32 mouse cellular contexts compared by ENCODE assay signal in the genomic region with DNA sequence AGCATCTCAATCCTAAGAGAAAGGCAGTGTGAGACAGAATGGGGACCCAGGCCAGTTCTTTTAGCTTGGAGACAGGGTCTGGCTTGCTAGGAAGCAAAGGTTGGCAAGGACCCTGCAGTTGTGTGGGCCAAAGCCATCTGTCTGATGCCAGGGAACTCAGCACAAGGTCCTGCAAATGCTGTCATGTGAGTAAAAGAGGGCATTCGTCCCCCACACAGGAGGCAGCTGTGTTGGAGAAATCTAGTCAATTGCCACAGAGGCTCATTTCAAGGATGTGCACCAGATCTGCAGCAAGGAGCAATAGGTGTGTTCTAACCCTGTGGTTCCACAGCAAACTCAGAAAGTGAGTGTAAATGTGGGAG. TPM values are rescaled to one million over a fixed set of nuclear protein-coding genes. Genes with fewer than 3 reads are reported as not detected.
A peak's percentile ranks its signal among the peaks of the same experiment; 100 is the strongest.
DNase-seq lines count a peak whose midpoint lies in the region; ATAC-seq and TF ChIP-seq lines count a peak whose summit lies in the region.
"Had no signal": no experiment of that assay in that cellular context is flagged by ENCODE, and none has a peak within 500 bp of the region (broad histone marks: within the 10 kb centered on the region; RNA-seq: fewer than 3 reads in every experiment).

No protein-coding gene starts in this region.

- no peaks in the 10 kb centered on the region for H3K36me3 ChIP-seq in forebrain, embryonic 16.5 days (ENCODE audit: control insufficient read depth, insufficient read depth)
- no peaks in the 10 kb centered on the region for H3K36me3 ChIP-seq in forebrain, embryonic 12.5 days (replicated peaks)
- no peaks in the 10 kb centered on the region for H3K36me3 ChIP-seq in hindbrain, postnatal 0 days (ENCODE audit: insufficient read depth, low read length)
- no peaks in the 10 kb centered on the region for H3K36me3 ChIP-seq in hindbrain, embryonic 12.5 days
- H3K36me3 ChIP-seq in heart, embryonic 11.5 days (ENCODE audit: control insufficient read depth, insufficient read depth, low read length) = no peaks in the 10 kb centered on the region
- H3K36me3 ChIP-seq: embryonic facial prominence, embryonic 10.5 days; embryonic facial prominence, embryonic 15.5 days; heart, embryonic 15.5 days; kidney, embryonic 15.5 days; midbrain, embryonic 13.5 days had no signal

- H3K4me2 ChIP-seq in forebrain, embryonic 16.5 days (ENCODE audit: low read length) = no peak overlapping the region
- H3K4me2 ChIP-seq in forebrain, embryonic 12.5 days = no peak overlapping the region
- H3K4me2 ChIP-seq in hindbrain, postnatal 0 days (ENCODE audit: low read depth, low read length) = no peak overlapping the region
- H3K4me2 ChIP-seq in hindbrain, embryonic 12.5 days (replicated peaks) = no peak overlapping the region
- no peak overlapping the region for H3K4me2 ChIP-seq in heart, embryonic 11.5 days
- H3K4me2 ChIP-seq: embryonic facial prominence, embryonic 15.5 days; heart, embryonic 15.5 days; hindbrain, embryonic 14.5 days; kidney, embryonic 15.5 days; midbrain, embryonic 13.5 days had no signal

- intact Hi-C loops in left cerebral cortex, postnatal 4 days (cut with DNase I) = no loop called here

- no peaks in the 10 kb centered on the region for H3K9me3 ChIP-seq in forebrain, embryonic 16.5 days (ENCODE audit: control insufficient read depth, low read length)
- no peaks in the 10 kb centered on the region for H3K9me3 ChIP-seq in forebrain, embryonic 12.5 days
- no peaks in the 10 kb centered on the region for H3K9me3 ChIP-seq in hindbrain, postnatal 0 days (ENCODE audit: low read length)
- H3K9me3 ChIP-seq in hindbrain, embryonic 12.5 days (replicated peaks) = no peaks in the 10 kb centered on the region
- H3K9me3 ChIP-seq in heart, embryonic 11.5 days (replicated peaks; ENCODE audit: control insufficient read depth, low read length) = no peaks in the 10 kb centered on the region
- H3K9me3 ChIP-seq: embryonic facial prominence, embryonic 10.5 days; embryonic facial prominence, embryonic 15.5 days; heart, embryonic 15.5 days; kidney, embryonic 15.5 days; midbrain, embryonic 13.5 days had no signal

- H3K4me3 ChIP-seq in forebrain, embryonic 16.5 days (replicated peaks; ENCODE audit: low read length) = no peak overlapping the region
- no peak overlapping the region for H3K4me3 ChIP-seq in forebrain, embryonic 12.5 days (replicated peaks)
- no peak overlapping the region for H3K4me3 ChIP-seq in hindbrain, postnatal 0 days (ENCODE audit: low read length)
- no peak overlapping the region for H3K4me3 ChIP-seq in hindbrain, embryonic 12.5 days
- H3K4me3 ChIP-seq in heart, embryonic 11.5 days (ENCODE audit: low read depth, low read length) = no peak overlapping the region
- H3K4me3 ChIP-seq: embryonic facial prominence, embryonic 10.5 days; embryonic facial prominence, embryonic 15.5 days; heart, embryonic 15.5 days; kidney, embryonic 15.5 days; midbrain, embryonic 13.5 days had no signal

- H3K4me1 ChIP-seq in forebrain, embryonic 16.5 days (replicated peaks; ENCODE audit: control insufficient read depth, insufficient read depth, low read length) = no peaks in the 10 kb centered on the region
- no peaks in the 10 kb centered on the region for H3K4me1 ChIP-seq in forebrain, embryonic 12.5 days
- no peaks in the 10 kb centered on the region for H3K4me1 ChIP-seq in hindbrain, postnatal 0 days (ENCODE audit: insufficient read depth, low read length)
- H3K4me1 ChIP-seq in hindbrain, embryonic 12.5 days = no peaks in the 10 kb centered on the region
- H3K4me1 ChIP-seq in heart, embryonic 11.5 days (ENCODE audit: control insufficient read depth, insufficient read depth, low read length) = no peaks in the 10 kb centered on the region
- H3K4me1 ChIP-seq: embryonic facial prominence, embryonic 10.5 days; embryonic facial prominence, embryonic 15.5 days; heart, embryonic 15.5 days; kidney, embryonic 15.5 days; midbrain, embryonic 13.5 days had no signal

- DNase-seq in hindbrain, postnatal 0 days (ENCODE audit: low spot score) = peak; percentile 70
- DNase-seq in left cerebral cortex, postnatal 4 days = peak; percentile 77
- no peak for DNase-seq in left cerebral cortex, adult 9 months (ENCODE audit: low spot score in 2 of 2)
- DNase-seq: adrenal gland, postnatal 10 days; cerebellum, adult 11 months; cerebellum, adult 9-11 months; gastrocnemius, postnatal 10 days; heart, postnatal 36 days; kidney, adult 18-20 months; kidney, postnatal 25 days; liver; lung, adult 2 months; lung, postnatal 10 days; thymus, adult 2 months; thymus, postnatal 36 days had no signal

- no peaks in the 10 kb centered on the region for H3K27me3 ChIP-seq in forebrain, embryonic 16.5 days (replicated peaks; ENCODE audit: control insufficient read depth, insufficient read depth, low read length)
- H3K27me3 ChIP-seq in forebrain, embryonic 12.5 days = no peaks in the 10 kb centered on the region
- H3K27me3 ChIP-seq in hindbrain, postnatal 0 days (ENCODE audit: insufficient read depth, low read length) = no peaks in the 10 kb centered on the region
- H3K27me3 ChIP-seq in hindbrain, embryonic 12.5 days = no peaks in the 10 kb centered on the region
- H3K27me3 ChIP-seq in heart, embryonic 11.5 days (ENCODE audit: control insufficient read depth, insufficient read depth, low read length) = no peaks in the 10 kb centered on the region
- H3K27me3 ChIP-seq: embryonic facial prominence, embryonic 15.5 days; heart, embryonic 15.5 days; kidney, embryonic 15.5 days; midbrain, embryonic 13.5 days; Patski had no signal

- WGBS in forebrain, embryonic 16.5 days = 61% methylated on average over 1 of the region's 1 CpGs
- 88% methylated on average over 1 of the region's 1 CpGs for WGBS in forebrain, embryonic 12.5 days
- 52% methylated on average over 1 of the region's 1 CpGs for WGBS in hindbrain, postnatal 0 days
- 67% methylated on average over 1 of the region's 1 CpGs for WGBS in hindbrain, embryonic 12.5 days
- WGBS in heart, embryonic 11.5 days (ENCODE audit: insufficient replicate concordance) = 79% methylated on average over 1 of the region's 1 CpGs

- H3K9ac ChIP-seq in forebrain, embryonic 16.5 days (replicated peaks; ENCODE audit: low read depth, low read length) = no peak overlapping the region
- H3K9ac ChIP-seq in forebrain, embryonic 12.5 days = no peak overlapping the region
- H3K9ac ChIP-seq in hindbrain, postnatal 0 days (replicated peaks; ENCODE audit: low read length) = no peak overlapping the region
- no peak overlapping the region for H3K9ac ChIP-seq in hindbrain, embryonic 12.5 days
- H3K9ac ChIP-seq in heart, embryonic 11.5 days (ENCODE audit: low read depth, low read length) = no peak overlapping the region
- H3K9ac ChIP-seq: embryonic facial prominence, embryonic 15.5 days; heart, embryonic 15.5 days; hindbrain, embryonic 14.5 days; kidney, embryonic 15.5 days; liver, embryonic 14.5 days; midbrain, embryonic 13.5 days had no signal

- ATAC-seq in forebrain, embryonic 16.5 days = peak; percentile 28; the same call in 1 of the 2 replicates
- no peak for ATAC-seq in forebrain, embryonic 12.5 days (ENCODE audit: low FRiP score)
- peak; percentile 83 for ATAC-seq in hindbrain, postnatal 0 days
- ATAC-seq in hindbrain, embryonic 12.5 days (ENCODE audit: low FRiP score) = no peak
- ATAC-seq in heart, embryonic 11.5 days (replicated peaks; ENCODE audit: insufficient number of reproducible peaks, low FRiP score, low TSS enrichment) = no peak
- ATAC-seq: forebrain, embryonic 14.5 days; midbrain, embryonic 13.5 days; Patski had no signal

- H3K27ac ChIP-seq in forebrain, embryonic 16.5 days (ENCODE audit: low read length) = no peak overlapping the region
- H3K27ac ChIP-seq in forebrain, embryonic 12.5 days = no peak overlapping the region
- no peak overlapping the region for H3K27ac ChIP-seq in hindbrain, postnatal 0 days
- H3K27ac ChIP-seq in hindbrain, embryonic 12.5 days = no peak overlapping the region
- H3K27ac ChIP-seq in heart, embryonic 11.5 days (ENCODE audit: low read depth, low read length) = no peak overlapping the region
- H3K27ac ChIP-seq: embryonic facial prominence, embryonic 10.5 days; embryonic facial prominence, embryonic 15.5 days; heart, embryonic 15.5 days; hindbrain, embryonic 14.5 days; kidney, embryonic 15.5 days; liver, embryonic 14.5 days; macrophage; midbrain, embryonic 13.5 days had no signal

- TF ChIP-seq CTCF in hindbrain, postnatal 0 days (IDR thresholded peaks at IDR 0.05; ENCODE audit: low read depth) = no peak

RNA-seq across cellular contexts. Expression of a gene that starts 41.0 kb away (rescaled TPM):
- polyA plus RNA-seq in forebrain, embryonic 16.5 days (2015; fragmentation: Nextera tagmentation; extraction: Ambion mirVana) = 23.6 and 25.1 TPM in 2 replicates
- polyA plus RNA-seq in forebrain, embryonic 12.5 days (2016; fragmentation: Nextera tagmentation; extraction: Ambion mirVana) = 19.5 and 25.5 TPM in 2 replicates
- total RNA-seq in hindbrain, postnatal 0 days (2014; rRNA removed) = 24.4 and 56.0 TPM in 2 replicates
- 14.8 and 15.6 TPM in 2 replicates for polyA plus RNA-seq in hindbrain, postnatal 0 days (2015; fragmentation: Nextera tagmentation; extraction: Ambion mirVana)
- polyA plus RNA-seq in hindbrain, embryonic 12.5 days (2016; fragmentation: Nextera tagmentation; extraction: Ambion mirVana) = 25.2 and 29.5 TPM in 2 replicates
- total RNA-seq in left cerebral cortex, postnatal 4 days (2021) = 10 to 100 TPM; 27.0 to 31.4 TPM
- 0.80 and 1.3 TPM in 2 replicates for polyA plus RNA-seq in heart, embryonic 11.5 days (2014; fragmentation: Nextera tagmentation; extraction: Ambion mirVana)
- total RNA-seq: heart, postnatal 36 days; megakaryocyte-erythroid progenitor cell, adult 5-6 weeks; MEL had no signal
- polyA plus RNA-seq: macrophage, Patski had no signal

RNA-seq across cellular contexts. Expression of a gene that starts 41.7 kb away (rescaled TPM):
- polyA plus RNA-seq in forebrain, embryonic 16.5 days (2015; fragmentation: Nextera tagmentation; extraction: Ambion mirVana) = 0.52 and 0.99 TPM in 2 replicates
- 0.28 and 0.78 TPM in 2 replicates for polyA plus RNA-seq in forebrain, embryonic 12.5 days (2016; fragmentation: Nextera tagmentation; extraction: Ambion mirVana)
- total RNA-seq in hindbrain, postnatal 0 days (2014; rRNA removed) = 0.26 and 1.3 TPM in 2 replicates
- polyA plus RNA-seq in hindbrain, postnatal 0 days (2015; fragmentation: Nextera tagmentation; extraction: Ambion mirVana) = 1.7 and 2.0 TPM in 2 replicates
- polyA plus RNA-seq in hindbrain, embryonic 12.5 days (2016; fragmentation: Nextera tagmentation; extraction: Ambion mirVana) = 0.53 and 1.2 TPM in 2 replicates
- total RNA-seq in left cerebral cortex, postnatal 4 days (2021) = 1 to 10 TPM; 2.0 to 3.2 TPM
- not detected in 2 replicates for polyA plus RNA-seq in heart, embryonic 11.5 days (2014; fragmentation: Nextera tagmentation; extraction: Ambion mirVana)
- total RNA-seq: adrenal gland, postnatal 10 days; gastrocnemius, postnatal 10 days; heart, postnatal 36 days; megakaryocyte-erythroid progenitor cell, adult 5-6 weeks; MEL had no signal
- polyA plus RNA-seq: embryonic facial prominence, embryonic 10.5 days; gonadal fat pad, adult 2 months; heart, embryonic 15.5 days; kidney, embryonic 15.5 days; liver, embryonic 14.5 days; macrophage; Patski had no signal

Comparison
In these comparisons a context has a peak if more than half of its experiments do, and no peak if none do; other contexts are left out.
1. ATAC-seq: peak in forebrain, embryonic 16.5 days (single experiment) and hindbrain, postnatal 0 days (single experiment); none in forebrain, embryonic 12.5 days (single experiment), hindbrain, embryonic 12.5 days (single experiment) and heart, embryonic 11.5 days (single experiment).
2. DNase-seq: peak in hindbrain, postnatal 0 days (single experiment) and left cerebral cortex, postnatal 4 days (single experiment); none in left cerebral cortex, adult 9 months (0 of 2).